In the genomic region with DNA sequence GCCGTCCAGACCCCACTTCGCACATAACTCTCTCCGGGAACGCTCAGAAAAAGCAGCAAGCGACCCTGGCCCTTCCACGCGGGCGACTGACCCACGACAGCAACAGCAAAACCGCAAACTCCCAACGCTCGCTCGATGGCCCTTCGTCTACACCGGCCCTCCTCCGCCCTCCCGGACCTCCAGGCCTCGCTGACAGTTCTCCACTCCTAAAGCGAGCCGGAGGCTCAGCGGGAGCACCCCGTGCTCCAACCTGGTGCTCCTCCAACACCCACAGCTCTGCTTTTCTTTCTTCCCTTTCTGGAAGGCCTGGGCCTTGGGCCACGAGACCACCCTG, we compare ENCODE assay signal across 8 mouse cellular contexts. TPM values are rescaled to one million over a fixed set of nuclear protein-coding genes. Genes with fewer than 3 reads are reported as not detected.
DNase-seq lines count a peak whose midpoint lies in the region; ATAC-seq and TF ChIP-seq lines count a peak whose summit lies in the region.
"Not testable (repeated sequence)": the region's sequence is repeated elsewhere in the genome, so short reads cannot be mapped to it uniquely, and the experiment has no call there.

No protein-coding gene starts in this region.

- TF ChIP-seq CTCF in midbrain, postnatal 0 days (IDR thresholded peaks at IDR 0.05); testis, adult 2 months (IDR thresholded peaks at IDR 0.05; ENCODE audit: control insufficient read depth, insufficient read depth, insufficient replicate concordance, low read depth, low read length): not testable (repeated sequence)

- not testable (repeated sequence) for H3K36me3 ChIP-seq in forebrain, embryonic 11.5 days (ENCODE audit: control insufficient read depth, insufficient read depth, low read length); heart, embryonic 13.5 days; intestine, embryonic 14.5 days (ENCODE audit: control insufficient read depth, insufficient read depth, low read length); limb, embryonic 13.5 days; lung, embryonic 16.5 days (ENCODE audit: control insufficient read depth, insufficient read depth, low read length); midbrain, postnatal 0 days (ENCODE audit: insufficient read depth, low read length); testis, adult 2 months (ENCODE audit: control insufficient read depth, insufficient read depth, low read length)

- not testable (repeated sequence) for H3K9me3 ChIP-seq in forebrain, embryonic 11.5 days (ENCODE audit: control insufficient read depth, low read length); heart, embryonic 13.5 days; intestine, embryonic 14.5 days (ENCODE audit: control insufficient read depth, low read length); limb, embryonic 13.5 days; lung, embryonic 16.5 days (ENCODE audit: control insufficient read depth, low read length); midbrain, postnatal 0 days (ENCODE audit: low read length)

- H3K4me1 ChIP-seq in forebrain, embryonic 11.5 days (replicated peaks; ENCODE audit: control insufficient read depth, insufficient read depth, low read length); heart, embryonic 13.5 days; intestine, embryonic 14.5 days (replicated peaks; ENCODE audit: control insufficient read depth, insufficient read depth, low read length); limb, embryonic 13.5 days; lung, embryonic 16.5 days (replicated peaks; ENCODE audit: control insufficient read depth, insufficient read depth, low read length); midbrain, postnatal 0 days (ENCODE audit: insufficient read depth, low read length): not testable (repeated sequence)
- H3K4me1 ChIP-seq in testis, adult 2 months (ENCODE audit: control insufficient read depth, insufficient read depth, low read length) = peaks cover 10% of the 10 kb centered on the region

- H3K4me2 ChIP-seq in forebrain, embryonic 11.5 days (ENCODE audit: low read depth, low read length, severe bottlenecking) = peak overlapping the region; percentile 54
- H3K4me2 ChIP-seq in heart, embryonic 13.5 days = peak overlapping the region; percentile 80
- H3K4me2 ChIP-seq in intestine, embryonic 14.5 days (ENCODE audit: low read length) = peak overlapping the region; percentile 65
- H3K4me2 ChIP-seq in limb, embryonic 13.5 days (replicated peaks) = peak overlapping the region; percentile 72
- H3K4me2 ChIP-seq in lung, embryonic 16.5 days (ENCODE audit: low read depth, low read length) = peak overlapping the region; percentile 80
- peak overlapping the region; percentile 52 for H3K4me2 ChIP-seq in midbrain, postnatal 0 days (ENCODE audit: low read depth, low read length, poor library complexity, severe bottlenecking)

- H3K9ac ChIP-seq in forebrain, embryonic 11.5 days (ENCODE audit: low read length) = peak overlapping the region; percentile 48
- H3K9ac ChIP-seq in heart, embryonic 13.5 days = peak overlapping the region; percentile 77
- peak overlapping the region; percentile 55 for H3K9ac ChIP-seq in intestine, embryonic 14.5 days (ENCODE audit: low read length)
- H3K9ac ChIP-seq in limb, embryonic 13.5 days = peak overlapping the region; percentile 75
- H3K9ac ChIP-seq in lung, embryonic 16.5 days (ENCODE audit: low read length) = peak overlapping the region; percentile 64
- peak overlapping the region; percentile 65 for H3K9ac ChIP-seq in midbrain, postnatal 0 days (replicated peaks; ENCODE audit: low read length, poor library complexity, severe bottlenecking)

- not testable (repeated sequence) for TF ChIP-seq POLR2A in testis, adult 2 months (IDR thresholded peaks at IDR 0.05; ENCODE audit: control insufficient read depth, low read depth, low read length)

- not testable (repeated sequence) for DNase-seq in forebrain, embryonic 11.5 days (ENCODE audit: low spot score); intestine, embryonic 14.5 days (ENCODE audit: low spot score)
- peak; percentile 2 for DNase-seq in midbrain, postnatal 0 days (ENCODE audit: low spot score)

- H3K4me3 ChIP-seq in forebrain, embryonic 11.5 days (ENCODE audit: low read depth, low read length) = peak overlapping the region; percentile 49
- peak overlapping the region; percentile 64 for H3K4me3 ChIP-seq in heart, embryonic 13.5 days
- peak overlapping the region; percentile 64 for H3K4me3 ChIP-seq in intestine, embryonic 14.5 days (ENCODE audit: low read depth, low read length)
- peak overlapping the region; percentile 67 for H3K4me3 ChIP-seq in limb, embryonic 13.5 days
- peak overlapping the region; percentile 70 for H3K4me3 ChIP-seq in lung, embryonic 16.5 days (ENCODE audit: low read length)
- H3K4me3 ChIP-seq in midbrain, postnatal 0 days (ENCODE audit: low read depth, low read length) = peak overlapping the region; percentile 62
- peak overlapping the region; percentile 90 for H3K4me3 ChIP-seq in testis, adult 2 months (ENCODE audit: control insufficient read depth, low read depth, low read length)

- 2% methylated on average over 22 of the region's 23 CpGs for WGBS in forebrain, embryonic 11.5 days
- 2% methylated on average over 22 of the region's 23 CpGs for WGBS in heart, embryonic 13.5 days
- 1% methylated on average over 22 of the region's 23 CpGs for WGBS in intestine, embryonic 14.5 days
- WGBS in limb, embryonic 13.5 days = 1% methylated on average over 22 of the region's 23 CpGs
- WGBS in lung, embryonic 16.5 days = under 1% methylated on average over 21 of the region's 23 CpGs
- 1% methylated on average over 22 of the region's 23 CpGs for WGBS in midbrain, postnatal 0 days

- not testable (repeated sequence) for H3K27me3 ChIP-seq in forebrain, embryonic 11.5 days (ENCODE audit: control insufficient read depth, insufficient read depth, low read length); intestine, embryonic 14.5 days (replicated peaks; ENCODE audit: control insufficient read depth, insufficient read depth, low read length); limb, embryonic 13.5 days; lung, embryonic 16.5 days (ENCODE audit: control insufficient read depth, insufficient read depth, low read depth, low read length); midbrain, postnatal 0 days (ENCODE audit: insufficient read depth, low read length); testis, adult 2 months (ENCODE audit: control insufficient read depth, insufficient read depth, low read length)
- H3K27me3 ChIP-seq in heart, embryonic 13.5 days (replicated peaks) = peaks cover 12% of the 10 kb centered on the region; the same call in 1 of the 2 replicates

- H3K27ac ChIP-seq in forebrain, embryonic 11.5 days (ENCODE audit: low read depth, low read length); heart, embryonic 13.5 days (replicated peaks); intestine, embryonic 14.5 days (ENCODE audit: low read depth); limb, embryonic 13.5 days; testis, adult 2 months (ENCODE audit: control insufficient read depth, insufficient read depth, low read depth, low read length): not testable (repeated sequence)
- H3K27ac ChIP-seq in lung, embryonic 16.5 days (ENCODE audit: low read length) = peak overlapping the region; percentile 53
- H3K27ac ChIP-seq in midbrain, postnatal 0 days (ENCODE audit: low read depth, low read length) = peak overlapping the region; percentile 59

- ATAC-seq in cerebellum, adult (ENCODE audit: insufficient number of reproducible peaks, low FRiP score, low TSS enrichment) = peak; percentile 53
- ATAC-seq in forebrain, embryonic 11.5 days (replicated peaks; ENCODE audit: low FRiP score); heart, embryonic 13.5 days (ENCODE audit: extremely low read depth, insufficient number of reproducible peaks, low FRiP score, low TSS enrichment): not testable (repeated sequence)
- peak; percentile 54; the same call in 1 of the 2 replicates for ATAC-seq in intestine, embryonic 14.5 days (replicated peaks; ENCODE audit: low FRiP score, low TSS enrichment, low read depth)
- ATAC-seq in limb, embryonic 13.5 days (ENCODE audit: low FRiP score, low read depth) = peak; percentile 43
- ATAC-seq in lung, embryonic 16.5 days (ENCODE audit: low read depth) = peak; percentile 46
- ATAC-seq in midbrain, postnatal 0 days (ENCODE audit: low FRiP score) = peak; percentile 62; the same call in 1 of the 2 replicates

RNA-seq across cellular contexts. Expression of a gene that starts 56.2 kb away (rescaled TPM):
- polyA plus RNA-seq in forebrain, embryonic 11.5 days (2014; fragmentation: Nextera tagmentation; extraction: Ambion mirVana) = 198 and 216 TPM in 2 replicates
- 56.9 and 63.8 TPM in 2 replicates for polyA plus RNA-seq in heart, embryonic 13.5 days (2015; fragmentation: Nextera tagmentation; extraction: Ambion mirVana)
- polyA plus RNA-seq in intestine, embryonic 14.5 days (2014; fragmentation: Nextera tagmentation; extraction: Ambion mirVana) = 75.4 and 78.2 TPM in 2 replicates
- polyA plus RNA-seq in limb, embryonic 13.5 days (2015; fragmentation: Nextera tagmentation; extraction: Ambion mirVana) = 141 and 142 TPM in 2 replicates
- polyA plus RNA-seq in lung, embryonic 16.5 days (2015; fragmentation: Nextera tagmentation; extraction: Ambion mirVana) = 80.0 and 91.8 TPM in 2 replicates
- 16.6 and 34.5 TPM in 2 replicates for total RNA-seq in midbrain, postnatal 0 days (2014; rRNA removed)
- polyA plus RNA-seq in midbrain, postnatal 0 days (2015; fragmentation: Nextera tagmentation; extraction: Ambion mirVana) = 21.5 and 25.8 TPM in 2 replicates
- polyA plus RNA-seq in testis, adult 2 months (2012; rRNA removed) = 39.5 and 50.5 TPM in 2 replicates
